Mouse (Mus musculus) left cerebral cortex, adult 18-20 months (tissue): ENCODE measurements at regions not wholly inside any gene's neighbourhood (a gene's known extent, or its start where the extent isn't known, plus 50 kb on each side); places are given as distances from the start of the nearest gene placed in this dataset.
A peak's percentile ranks its signal among the peaks of the same experiment; 100 is the strongest.

Source experiments
- DNase-seq, 2 experiments: peaks; one replicate each; pipeline ENCODE4 v3.0.0; 2021 to 2022; ENCODE audit warnings: low spot score in 2 of 2, mixed read lengths in 1 of 2

GRCm38 (mm10) chr2:147814231-147814630 lies 232.5 kb downstream of the Foxa2 start:
- no peak for DNase-seq

DNA sequence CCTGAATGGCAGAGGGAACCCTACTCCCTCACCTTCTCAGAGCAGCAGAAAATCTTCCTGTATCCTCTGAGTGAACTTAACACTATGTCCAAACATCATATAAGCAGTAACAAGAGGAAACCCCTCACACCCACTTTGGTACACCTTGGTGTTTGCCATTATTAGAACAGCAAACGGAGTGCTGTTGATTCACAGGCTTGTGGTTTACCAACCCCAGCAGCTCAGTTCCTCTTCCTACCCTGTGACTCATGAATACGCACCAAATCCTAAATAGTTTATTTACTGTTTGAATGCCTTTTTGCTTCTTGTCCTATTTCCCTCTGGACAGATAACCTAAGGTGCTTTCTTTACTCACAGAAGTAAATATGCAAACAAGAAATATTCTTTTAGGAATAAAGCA lies 233.3 kb downstream of the Foxa2 start:
- DNase-seq, result no peak

GRCm38 (mm10) chr2:147808036-147808675 lies 238.6 kb downstream of the Foxa2 start:
- peak; percentile 37 to 56 for DNase-seq

DNA sequence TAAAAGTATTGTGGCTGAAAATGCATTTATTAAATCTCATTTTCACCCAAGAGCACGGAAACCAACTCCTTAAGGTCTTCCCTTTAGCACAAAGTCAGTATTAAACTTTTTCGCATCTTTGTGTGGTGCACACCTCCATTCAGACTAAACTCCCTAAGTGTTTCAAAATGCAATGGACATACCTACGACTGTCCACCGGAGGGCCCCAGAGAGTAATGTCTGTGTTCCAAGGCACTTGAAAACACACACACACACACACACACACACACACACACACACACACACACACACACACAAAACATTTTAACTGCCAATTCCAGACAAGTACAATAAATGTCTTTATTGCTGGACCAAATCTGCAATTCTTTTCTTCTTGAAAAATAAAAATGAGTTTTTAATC lies 243.7 kb downstream of the Foxa2 start:
- peak; percentile 48 to 63 for DNase-seq

DNA sequence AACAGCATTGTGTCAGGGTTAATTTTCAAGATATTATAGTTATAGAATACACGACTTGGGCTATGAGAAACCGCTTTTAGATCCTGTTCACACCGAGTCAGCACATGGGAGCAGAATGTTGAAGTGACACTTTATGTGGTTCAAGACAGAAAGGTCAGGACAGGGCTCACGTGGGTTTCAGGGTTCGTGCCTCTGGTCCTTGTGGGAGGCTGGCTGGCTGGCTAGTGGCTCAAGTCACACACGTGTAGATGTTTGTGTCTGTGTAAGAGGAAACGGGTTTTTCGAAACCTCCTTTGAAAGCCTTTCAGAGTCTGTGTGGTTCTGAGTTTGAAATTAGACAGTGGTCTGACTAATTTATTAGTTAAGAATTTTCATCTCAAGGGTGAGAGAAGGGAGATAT lies 255.3 kb downstream of the Foxa2 start:
- no peak for DNase-seq

GRCm38 (mm10) chr2:147789877-147790276 lies 256.9 kb downstream of the Foxa2 start:
- DNase-seq, result no peak

- peak; percentile 70 to 81 for DNase-seq
These were observed 257.5 kb downstream of the Foxa2 start for GRCm38 (mm10) chr2:147789268-147789667.

GRCm38 (mm10) chr2:147788001-147788400 lies 258.8 kb downstream of the Foxa2 start:
- no peak for DNase-seq

- no peak for DNase-seq
These were observed 264.3 kb downstream of the Foxa2 start for GRCm38 (mm10) chr2:147782496-147782895.

DNA sequence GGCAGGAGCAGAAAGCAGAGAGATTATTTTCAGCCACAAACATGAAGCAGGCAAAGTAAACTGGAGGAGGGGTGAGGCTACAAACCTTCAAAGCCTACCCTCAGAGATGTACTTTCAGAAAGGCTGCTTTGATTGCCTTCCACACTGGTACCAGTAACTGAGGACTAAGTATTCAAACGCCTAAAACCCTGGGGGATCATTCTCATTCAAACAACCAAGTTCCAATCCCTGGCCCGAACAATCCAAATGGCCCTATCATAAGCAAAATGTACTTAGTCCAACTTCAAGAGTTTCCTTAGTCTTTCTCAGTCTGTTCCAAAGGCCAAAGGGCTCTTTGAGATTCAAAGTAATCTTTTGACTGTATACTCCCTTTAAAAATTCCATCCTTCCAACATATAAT lies 270.5 kb downstream of the Foxa2 start:
- DNase-seq, result no peak

GRCm38 (mm10) chr2:147772579-147772978 lies 274.2 kb downstream of the Foxa2 start:
- peak in 1 of 2 experiments; percentile 3 for DNase-seq

- no peak for DNase-seq
These were observed 293.7 kb downstream of the Foxa2 start for GRCm38 (mm10) chr2:147753089-147753488.

- no peak for DNase-seq
These were observed 294.9 kb downstream of the Foxa2 start for GRCm38 (mm10) chr2:147751831-147752230.

- DNase-seq, result no peak
These were observed 298.8 kb downstream of the Foxa2 start for GRCm38 (mm10) chr2:147748006-147748405.

GRCm38 (mm10) chr2:147743908-147744307 lies 302.9 kb downstream of the Foxa2 start:
- no peak for DNase-seq

GRCm38 (mm10) chr2:147738307-147738872 lies 308.4 kb downstream of the Foxa2 start:
- peak; percentile 29 to 58 for DNase-seq

GRCm38 (mm10) chr2:147727396-147727795 lies 319.4 kb downstream of the Foxa2 start:
- DNase-seq, result no peak

DNA sequence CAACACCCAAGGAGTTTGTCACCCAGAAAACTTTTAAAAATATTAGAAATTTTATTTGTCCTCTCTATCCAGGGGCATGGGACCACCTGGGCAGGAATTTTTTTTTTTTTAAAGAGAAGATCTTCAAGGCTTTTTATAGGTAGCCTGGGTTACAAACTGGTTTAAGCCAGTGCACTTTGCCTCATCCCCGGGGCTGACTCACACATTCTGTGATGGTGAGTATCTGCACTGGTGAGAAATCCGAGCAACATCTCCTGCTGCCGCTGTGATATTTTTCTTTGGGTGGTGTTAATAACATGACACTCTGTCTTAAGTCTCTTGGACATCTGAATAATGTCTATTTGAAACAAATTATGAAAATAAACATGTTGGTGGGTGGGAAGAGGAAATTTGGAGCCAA lies 327.8 kb downstream of the Foxa2 start:
- no peak for DNase-seq

- DNase-seq, result no peak
These were observed 329.3 kb downstream of the Foxa2 start for GRCm38 (mm10) chr2:147717484-147717947.

GRCm38 (mm10) chr2:147715791-147716190 lies 331.0 kb downstream of the Foxa2 start:
- no peak for DNase-seq

GRCm38 (mm10) chr2:147710593-147711265 lies 336.0 kb downstream of the Foxa2 start:
- DNase-seq, result no peak

GRCm38 (mm10) chr2:147709799-147710198 lies 337.0 kb downstream of the Foxa2 start:
- DNase-seq, result no peak
